Mouse (Mus musculus): ENCODE measurements at regions not wholly inside any gene's neighbourhood (a gene's known extent, or its start where the extent isn't known, plus 50 kb on each side); places are given as distances from the start of the nearest gene placed in this dataset.

DNA sequence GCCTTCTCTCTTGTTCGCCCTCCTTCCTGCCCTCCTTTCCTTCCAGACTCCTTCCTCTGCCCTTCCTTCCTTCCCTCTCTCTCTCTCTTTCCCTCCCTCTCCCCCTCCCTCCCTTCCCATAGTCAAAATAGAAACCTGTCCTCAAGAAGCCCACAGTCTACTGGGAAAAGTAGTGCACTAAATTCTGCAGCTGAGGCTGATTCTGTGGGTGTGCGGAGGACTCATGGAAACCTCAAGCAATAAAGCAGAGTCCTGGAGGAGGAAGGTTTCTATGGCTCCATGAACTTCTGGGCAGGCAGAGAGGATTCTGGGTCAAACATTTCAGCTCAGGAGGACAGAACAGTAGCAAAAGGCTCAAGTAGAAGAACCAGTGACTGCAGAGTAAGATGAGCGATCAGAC, 138.1 kb upstream of the Mycn start:
- TF ChIP-seq POLR2A (IDR thresholded peaks at IDR 0.05; ENCODE audit: insufficient read length, low read depth) (no peak), REST (IDR thresholded peaks at IDR 0.05; ENCODE audit: insufficient read depth, insufficient read length) (no peak), USF1 (IDR thresholded peaks at IDR 0.05; ENCODE audit: low read depth) (no peak), SRF (IDR thresholded peaks at IDR 0.05; ENCODE audit: control insufficient read depth, insufficient read length, low read depth) (no peak), MAX (IDR thresholded peaks at IDR 0.05; ENCODE audit: low read depth) (no peak), E2F4 (IDR thresholded peaks at IDR 0.05; ENCODE audit: insufficient read depth) (no peak), POLR2AphosphoS2 (IDR thresholded peaks at IDR 0.05; ENCODE audit: insufficient read length, low read depth) (no peak)
